Mouse (Mus musculus) gastrocnemius, adult 2 months (tissue): ENCODE data around the gene Jakmip3. TPM values are rescaled to one million over a fixed set of nuclear protein-coding genes. Genes with fewer than 3 reads are reported as not detected.

Source experiments
- DNase-seq: peaks from one replicate; pipeline ENCODE4 v3.0.0; 2022
- H3K27ac ChIP-seq: fragments of 200-600 bp; 2 replicates; pipeline ENCODE4 v1.8.1; 2022; ENCODE audit warnings: mild to moderate bottlenecking
- H3K4me3 ChIP-seq: fragments of 200-600 bp; 2 replicates; pipeline ENCODE4 v1.8.1; 2022; ENCODE audit warnings: mild to moderate bottlenecking, moderate library complexity
- CTCF ChIP-seq: fragments of 200-600 bp; IDR thresholded peaks from 2 replicates; pipeline ENCODE4 v1.8.1; 2022; ENCODE audit warnings: antibody characterized with exemption, mild to moderate bottlenecking, moderate library complexity
- intact Hi-C: fragments of 180-260 bp; cut with DNase I; formaldehyde crosslinking; loops from one replicate; pipeline ENCODE4 v1.15.1; 2025
- total RNA-seq, 2 experiments: library from RNA; stranded (reverse); gene quantifications; 2 replicates each; pipeline ENCODE4 v1.2.3; 2021

Jakmip3 gene
- total RNA-seq, 2 experiments from 2014 or later, result 0.15 to 0.28 TPM

DNA sequence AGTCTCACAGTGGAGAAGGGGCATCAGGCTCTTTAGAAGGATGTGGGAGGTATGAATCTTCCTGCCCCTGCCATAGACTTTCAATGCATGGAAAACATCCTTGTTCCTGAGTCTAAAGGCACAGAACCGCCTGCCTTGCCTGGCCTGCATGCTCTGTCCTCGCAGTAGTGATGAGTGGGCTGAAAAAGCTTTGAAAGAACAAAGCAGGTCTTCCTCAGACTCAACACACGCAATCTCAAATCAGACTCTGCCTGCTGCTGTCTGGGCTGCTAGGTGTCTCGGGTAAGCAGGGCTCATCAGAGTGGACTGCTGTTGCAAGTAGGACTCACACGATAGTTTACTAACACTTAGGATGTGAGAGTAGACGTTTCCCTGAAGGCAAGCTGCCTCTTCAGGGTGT is 16.6 kb downstream of the Jakmip3 start:
- H3K4me3 ChIP-seq, result no peak overlapping the region
- no peak for TF ChIP-seq CTCF
- H3K27ac ChIP-seq, result no peak overlapping the region
- intact Hi-C loops, result no loop called here
- DNase-seq, result no peak

DNA sequence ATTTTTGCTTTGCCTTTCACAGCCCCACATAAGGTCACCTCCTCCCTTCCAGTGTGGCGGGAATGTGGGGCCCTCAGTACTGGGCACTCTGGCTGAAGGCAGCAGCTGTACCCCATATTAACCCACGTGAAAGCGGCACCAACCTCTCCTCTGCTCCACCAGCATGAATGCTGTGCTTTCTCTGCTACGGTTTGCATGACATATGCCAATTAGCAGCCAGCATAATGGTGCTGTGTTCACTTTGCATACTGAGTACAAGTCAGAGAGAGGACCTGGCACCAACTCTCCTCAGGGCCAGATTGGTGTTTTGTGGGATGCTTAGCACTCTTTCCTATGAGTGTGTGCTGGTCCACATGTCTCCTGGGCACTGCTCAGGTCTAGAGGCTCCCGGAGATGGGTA is 19.2 kb downstream of the Jakmip3 start:
- Histone ChIP-seq H3K27ac (no peak overlapping the region), H3K4me3 (no peak overlapping the region)
- no peak for TF ChIP-seq CTCF
- no peak for DNase-seq
- intact Hi-C loops, result loop anchor here (5.0 kb wide), 1 partner anchor 712 kb away; no protein-coding TSS in a partner anchor

DNA sequence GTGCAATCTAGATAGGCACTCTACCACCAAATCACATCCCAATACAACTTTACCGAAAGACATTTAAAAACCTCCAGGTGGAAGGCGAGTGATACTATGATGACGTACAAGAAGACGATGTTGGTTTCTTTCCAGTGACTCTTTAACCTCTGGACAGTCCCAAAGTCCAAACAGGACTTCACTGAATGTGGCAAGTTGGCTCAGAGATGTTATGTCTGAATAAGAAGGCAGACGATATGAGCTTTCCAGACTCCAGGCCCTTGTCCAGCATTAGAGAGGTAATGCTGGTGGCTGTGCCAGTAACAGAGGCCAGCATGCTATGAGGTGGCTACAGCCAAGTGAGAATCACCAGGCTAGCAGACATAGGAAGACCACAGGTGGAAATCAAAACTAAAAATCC is 23.2 kb downstream of the Jakmip3 start:
- DNase-seq, result no peak
- Histone ChIP-seq H3K4me3 (no peak overlapping the region), H3K27ac (no peak overlapping the region)
- intact Hi-C loops, result loop anchor here (5.0 kb wide), 1 partner anchor 716 kb away; no protein-coding TSS in a partner anchor
- no peak for TF ChIP-seq CTCF

DNA sequence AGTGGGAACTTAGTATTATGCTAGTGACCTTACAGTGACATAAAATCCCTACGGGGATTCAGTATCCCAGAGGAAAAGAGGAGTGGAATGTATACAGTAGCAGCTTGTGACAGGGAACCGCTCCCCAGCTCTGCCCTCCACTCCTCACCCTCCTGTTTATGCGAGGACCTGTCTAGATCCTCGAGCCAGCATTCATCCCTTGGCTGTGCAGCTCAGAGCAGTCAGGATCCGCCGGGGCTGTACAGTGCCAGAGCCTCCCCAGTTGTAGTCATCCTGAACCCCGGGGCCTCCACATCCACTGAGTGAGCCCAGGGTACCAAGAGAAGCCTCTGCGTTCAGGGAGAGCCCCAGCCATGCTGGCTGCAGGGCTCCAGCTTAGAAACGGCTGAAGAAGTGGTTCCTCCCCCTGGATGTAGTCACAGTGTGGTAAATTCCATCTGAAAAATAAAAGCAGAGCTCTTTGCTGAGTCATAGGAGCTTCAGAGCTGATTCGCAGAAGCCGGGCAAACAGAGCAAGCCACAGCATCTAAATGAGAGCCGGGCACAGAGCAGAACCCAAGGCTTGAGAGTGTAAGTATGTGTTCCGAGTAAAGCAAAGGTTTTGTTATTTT is 27.6 kb downstream of the Jakmip3 start:
- intact Hi-C loops, result no loop called here
- no peak for TF ChIP-seq CTCF
- DNase-seq, result no peak
- Histone ChIP-seq H3K4me3 (no peak overlapping the region), H3K27ac (no peak overlapping the region)

DNA sequence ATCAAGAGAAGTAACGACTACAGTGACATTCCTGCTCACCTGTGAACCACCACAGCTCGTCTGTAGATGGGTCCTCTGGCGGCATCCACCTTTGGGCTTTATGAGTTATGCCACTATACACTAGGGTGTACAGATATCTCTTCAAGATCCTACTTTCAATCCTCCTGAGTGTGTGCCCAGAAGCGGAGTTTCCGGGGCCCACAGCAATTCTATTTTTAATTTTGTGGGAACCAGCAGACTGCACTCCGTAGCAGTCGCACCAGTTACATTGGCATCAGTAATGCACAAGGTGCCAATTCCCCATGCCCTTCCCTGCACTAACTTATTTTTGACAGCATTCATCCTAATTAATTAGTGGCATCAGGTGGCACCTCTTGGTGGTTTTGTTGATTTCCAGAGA is 37.0 kb downstream of the Jakmip3 start:
- no peak for TF ChIP-seq CTCF
- intact Hi-C loops, result no loop called here

DNA sequence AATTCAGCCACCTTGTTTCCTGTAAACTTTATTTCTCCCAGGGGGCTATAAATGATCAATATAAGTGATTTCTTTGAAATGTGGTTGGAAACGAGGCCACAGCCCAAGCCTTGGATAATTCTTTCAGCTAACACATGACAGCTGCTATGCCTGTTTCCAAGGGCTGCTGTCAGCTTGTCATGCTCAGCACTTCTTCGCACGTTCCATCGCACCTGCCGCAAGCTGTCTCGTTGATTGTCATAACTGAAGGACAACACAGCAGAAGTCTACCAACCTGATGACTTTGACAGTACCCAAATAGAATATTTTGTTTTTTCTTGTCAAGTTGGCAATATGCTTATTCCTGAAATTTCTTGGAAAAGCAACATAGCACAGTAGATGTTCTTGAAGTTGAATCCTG is 44.0 kb downstream of the Jakmip3 start:
- intact Hi-C loops, result no loop called here
- Histone ChIP-seq H3K27ac (no peak overlapping the region), H3K4me3 (no peak overlapping the region)
- no peak for DNase-seq
- no peak for TF ChIP-seq CTCF

More for the DNA sequence above, 37.0 kb downstream of the Jakmip3 start:
- Histone ChIP-seq H3K4me3 (no peak overlapping the region), H3K27ac (no peak overlapping the region)
- no peak for DNase-seq

DNA sequence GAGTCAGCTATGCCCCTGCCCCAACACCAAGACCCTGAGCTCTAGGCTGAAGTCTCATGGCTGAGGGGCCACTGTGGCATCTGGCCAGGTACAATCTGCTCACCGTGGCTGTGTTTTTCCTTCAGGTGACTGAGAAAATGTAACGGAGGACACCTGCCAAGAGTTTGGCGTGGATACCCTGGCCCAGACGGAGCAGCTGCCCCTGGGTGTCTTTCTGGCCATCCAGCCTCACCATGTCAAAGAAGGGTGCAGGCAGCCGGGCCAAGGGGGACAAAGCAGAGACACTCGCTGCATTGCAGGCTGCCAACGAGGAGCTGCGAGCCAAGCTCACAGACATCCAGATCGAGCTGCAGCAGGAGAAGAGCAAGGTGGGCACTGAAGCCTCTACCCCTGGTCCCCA is 48.6 kb downstream of the Jakmip3 start:
- H3K4me3 ChIP-seq, result no peak overlapping the region
- DNase-seq, result no peak
- intact Hi-C loops, result no loop called here
- TF ChIP-seq CTCF, result no peak
- H3K27ac ChIP-seq, result no peak overlapping the region

DNA sequence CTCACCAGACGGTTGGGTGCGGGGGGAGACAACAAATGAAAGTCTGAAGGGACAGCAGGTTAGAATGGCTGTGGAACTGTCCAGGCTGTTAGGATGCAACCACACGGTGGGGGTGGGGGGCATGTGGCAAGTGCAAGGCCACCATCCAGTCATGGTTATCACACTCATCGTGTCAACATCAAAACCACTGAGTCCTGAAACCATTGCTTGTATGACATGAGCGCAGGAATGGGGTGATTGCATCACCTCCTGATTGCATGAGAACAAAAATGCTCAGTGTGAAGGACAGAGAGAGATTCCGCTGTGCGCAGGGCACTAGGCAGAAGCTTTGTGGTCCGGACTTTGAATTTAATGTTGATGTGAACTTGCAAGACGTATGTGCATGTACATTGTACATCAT is 62.2 kb downstream of the Jakmip3 start:
- no peak overlapping the region for H3K27ac ChIP-seq
- intact Hi-C loops, result no loop called here
- H3K4me3 ChIP-seq, result no peak overlapping the region
- no peak for DNase-seq
- TF ChIP-seq CTCF, result no peak

DNA sequence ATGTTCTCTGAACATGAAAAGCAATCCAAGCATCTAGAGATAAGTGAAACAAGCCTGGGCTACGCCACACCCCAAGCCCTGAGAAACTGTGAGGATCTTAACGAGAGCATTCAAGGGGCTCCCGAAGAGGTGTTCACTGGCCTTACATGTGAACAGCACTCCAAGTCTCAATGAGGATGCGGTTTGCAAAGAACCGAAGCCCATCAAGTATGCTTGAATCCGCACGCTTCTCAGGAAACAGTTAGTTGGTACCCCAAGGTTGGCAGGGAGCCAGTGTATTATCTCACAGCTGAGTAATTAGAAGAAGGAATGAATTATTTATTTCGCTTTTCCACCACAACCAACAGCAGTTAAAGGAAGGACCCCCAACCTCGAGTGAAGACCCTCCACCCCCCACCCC is 62.7 kb downstream of the Jakmip3 start:
- DNase-seq, result no peak
- Histone ChIP-seq H3K4me3 (no peak overlapping the region), H3K27ac (no peak overlapping the region)
- no peak for TF ChIP-seq CTCF
- intact Hi-C loops, result no loop called here

DNA sequence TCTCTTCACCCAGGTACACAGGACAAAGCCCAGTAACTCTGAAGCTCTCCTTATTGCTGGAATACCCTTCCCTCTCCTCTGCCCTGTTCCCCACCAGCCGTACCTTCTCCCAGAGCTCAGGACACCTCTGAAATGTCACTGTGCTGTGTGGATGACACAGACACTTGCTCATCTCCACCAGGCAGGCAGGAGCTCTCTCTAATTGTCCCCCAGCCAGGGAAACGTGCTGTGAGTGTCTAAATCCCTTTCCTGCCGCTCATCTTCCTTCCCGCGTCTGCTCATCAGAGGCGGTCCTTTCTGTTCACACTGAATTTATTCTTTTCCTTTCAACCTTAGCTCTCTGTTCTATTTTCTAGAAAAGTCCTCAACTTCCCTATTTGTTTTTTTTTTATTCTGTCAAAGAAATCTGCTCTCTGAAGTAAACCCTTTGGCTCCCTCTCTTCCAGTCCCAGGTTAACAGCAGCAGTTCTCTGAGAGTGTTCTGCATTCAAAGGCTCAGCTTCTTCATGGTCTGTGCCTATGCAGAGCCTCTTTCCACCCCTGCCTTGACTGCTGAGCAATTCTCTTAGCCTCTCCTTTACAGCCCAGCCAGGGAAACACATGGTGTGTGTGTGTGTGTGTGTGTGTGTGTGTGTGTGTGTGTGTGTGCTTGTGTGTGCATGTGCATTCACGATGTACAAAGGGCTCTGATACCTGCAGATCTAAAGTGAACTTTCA is 69.4 kb downstream of the Jakmip3 start:
- no peak for DNase-seq
- no peak overlapping the region for H3K4me3 ChIP-seq
- H3K27ac ChIP-seq, result no peak overlapping the region
- intact Hi-C loops, result no loop called here
- TF ChIP-seq CTCF, result no peak

DNA sequence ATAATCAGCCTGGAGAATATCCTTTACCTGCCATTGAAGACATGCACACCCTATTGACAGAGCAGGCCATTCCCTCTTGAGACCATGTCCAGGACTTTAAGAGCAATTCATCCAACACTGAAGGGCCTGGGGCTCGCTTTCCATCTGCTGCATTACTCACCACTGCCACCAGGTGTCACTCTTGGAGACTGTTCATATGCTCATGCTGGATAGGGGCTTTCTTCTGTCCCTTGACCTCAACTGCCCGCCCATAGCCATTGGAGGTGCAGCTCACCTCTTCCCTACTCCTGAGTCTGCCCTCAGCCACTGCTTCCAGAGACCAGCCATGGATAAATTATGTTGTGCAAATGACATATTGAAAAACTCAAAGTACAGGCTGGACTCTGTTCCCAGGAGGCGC is 70.5 kb downstream of the Jakmip3 start:
- peak; percentile 48 for DNase-seq
- intact Hi-C loops, result no loop called here
- no peak overlapping the region for H3K4me3 ChIP-seq
- peak; percentile 82 for TF ChIP-seq CTCF
- no peak overlapping the region for H3K27ac ChIP-seq

DNA sequence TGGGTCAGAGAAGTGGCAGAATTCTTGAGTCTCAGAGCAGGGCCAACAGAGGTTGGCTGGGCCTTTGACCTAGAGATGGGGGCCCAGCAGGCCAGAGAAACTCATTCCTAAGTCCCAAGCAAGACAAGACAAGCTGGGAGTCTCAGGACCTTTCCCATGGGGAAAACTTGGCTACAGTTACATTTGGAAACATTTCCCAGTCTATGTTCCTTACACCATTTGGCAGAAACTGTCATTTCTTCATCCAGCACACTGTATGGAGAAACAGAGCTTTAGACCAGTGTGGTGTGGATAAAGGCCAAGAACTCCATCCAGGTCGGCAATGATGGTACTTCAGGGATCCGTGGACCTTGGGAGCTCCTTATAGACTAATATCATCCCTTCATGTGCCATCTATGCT is 71.1 kb downstream of the Jakmip3 start:
- DNase-seq, result no peak
- intact Hi-C loops, result no loop called here
- no peak overlapping the region for H3K4me3 ChIP-seq
- TF ChIP-seq CTCF, result no peak
- H3K27ac ChIP-seq, result no peak overlapping the region

DNA sequence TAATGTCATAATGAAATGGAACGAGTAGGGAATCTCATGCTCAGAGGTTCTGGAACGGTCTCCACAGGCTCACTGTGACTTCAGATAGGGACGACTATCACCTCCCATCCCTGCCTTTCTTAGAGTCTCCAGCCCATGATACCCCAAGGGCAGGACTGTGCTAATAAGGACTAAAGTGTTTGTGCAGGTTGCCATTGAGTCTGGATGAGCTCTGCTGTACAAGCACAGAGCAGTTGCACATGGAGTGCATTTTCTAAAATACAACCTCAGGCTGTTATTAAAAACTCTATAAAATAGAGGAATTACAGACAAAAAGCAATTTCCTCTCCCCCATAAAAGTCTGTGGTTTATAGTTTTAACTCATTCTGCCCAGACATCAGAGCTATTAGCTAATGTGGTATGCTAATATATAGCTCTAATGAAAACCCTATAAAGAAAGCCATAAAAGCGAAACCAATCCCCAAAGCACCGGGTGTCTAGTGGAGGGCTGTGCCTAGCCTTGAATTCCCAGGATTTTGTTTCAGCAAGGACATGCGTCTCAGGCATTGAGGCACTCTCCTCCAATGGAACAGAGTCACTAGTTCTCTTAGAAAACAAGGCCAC is 72.3 kb downstream of the Jakmip3 start:
- no peak for DNase-seq
- no peak for TF ChIP-seq CTCF
- no peak overlapping the region for H3K4me3 ChIP-seq
- intact Hi-C loops, result no loop called here
- no peak overlapping the region for H3K27ac ChIP-seq
